Mouse (Mus musculus) lung, postnatal 36 days (tissue): ENCODE measurements around the gene Rapgef4.

Source experiments
- DNase-seq: peaks from one replicate; pipeline ENCODE4 v3.0.0; 2022; ENCODE audit warnings: mixed read lengths

Rapgef4 gene

GRCm38 (mm10) chr2:72287142-72287541 is 306.1 kb downstream of the Rapgef4 start:
- DNase-seq = peak; percentile 80

- no peak for DNase-seq
Observed at GRCm38 (mm10) chr2:72288932-72289534, 308.0 kb downstream of the Rapgef4 start.

GRCm38 (mm10) chr2:72291103-72291502 is 310.1 kb downstream of the Rapgef4 start:
- DNase-seq = no peak

- no peak for DNase-seq
Observed at GRCm38 (mm10) chr2:72292573-72292972, 311.5 kb downstream of the Rapgef4 start.

- DNase-seq = no peak
Observed at GRCm38 (mm10) chr2:72294994-72295393, 314.0 kb downstream of the Rapgef4 start.

- DNase-seq = no peak
Observed at GRCm38 (mm10) chr2:72296984-72297715, 316.1 kb downstream of the Rapgef4 start.

GRCm38 (mm10) chr2:72297716-72298082 is 316.7 kb downstream of the Rapgef4 start:
- peak; percentile 83 for DNase-seq

GRCm38 (mm10) chr2:72298406-72298805 is 317.4 kb downstream of the Rapgef4 start:
- peak; percentile 52 for DNase-seq

- DNase-seq = no peak
Observed at GRCm38 (mm10) chr2:72301194-72301916, 320.3 kb downstream of the Rapgef4 start.

GRCm38 (mm10) chr2:72305738-72306137 is 324.7 kb downstream of the Rapgef4 start:
- DNase-seq = no peak
